Mouse (Mus musculus) testis, adult 2 months (tissue): ENCODE measurements around the gene Stx8. TPM values are rescaled to one million over a fixed set of nuclear protein-coding genes. Genes with fewer than 3 reads are reported as not detected.

Experiments used
- H3K27ac ChIP-seq: fragments of 200-500 bp; 2 replicates; pipeline ENCODE4 v1.5.1; 2012; ENCODE audit warnings: low read depth, low read length; ENCODE audit not compliant: control insufficient read depth, insufficient read depth
- H3K27me3 ChIP-seq: fragments of 200-500 bp; 2 replicates; pipeline ENCODE4 v1.6.1; 2012; ENCODE audit warnings: mild to moderate bottlenecking, low read length, moderate library complexity; ENCODE audit not compliant: control insufficient read depth, insufficient read depth
- H3K36me3 ChIP-seq: fragments of 200-500 bp; 2 replicates; pipeline ENCODE4 v1.6.1; 2012; ENCODE audit warnings: mild to moderate bottlenecking, low read length; ENCODE audit not compliant: control insufficient read depth, insufficient read depth
- H3K4me1 ChIP-seq: fragments of 200-500 bp; 2 replicates; pipeline ENCODE4 v1.6.1; 2012; ENCODE audit warnings: low read length; ENCODE audit not compliant: control insufficient read depth, insufficient read depth
- H3K4me3 ChIP-seq: fragments of 200-500 bp; 2 replicates; pipeline ENCODE4 v1.5.1; 2012; ENCODE audit warnings: low read depth, mild to moderate bottlenecking, low read length, moderate library complexity, mixed read lengths; ENCODE audit not compliant: control insufficient read depth
- CTCF ChIP-seq: fragments of 200-500 bp; IDR thresholded peaks from 2 replicates; pipeline ENCODE4 v1.5.1; 2012; ENCODE audit warnings: low read depth, mild to moderate bottlenecking, inconsistent platforms, low read length, moderate library complexity; ENCODE audit not compliant: control insufficient read depth, insufficient read depth, insufficient replicate concordance
- POLR2A ChIP-seq: fragments of 200-500 bp; IDR thresholded peaks from 2 replicates; pipeline ENCODE4 v1.6.1; 2012; ENCODE audit warnings: low read depth, mild to moderate bottlenecking, inconsistent platforms, low read length, moderate library complexity; ENCODE audit not compliant: control insufficient read depth
- polyA plus RNA-seq: library from polyadenylated mRNA; depleted of rRNA; stranded (reverse); fragments of >200 nt; gene quantifications from 2 replicates; pipeline ENCODE4 v1.2.3, GENCODE M21; 2012

Gene Stx8
- polyA plus RNA-seq, 1 experiment = 19.6 TPM

DNA sequence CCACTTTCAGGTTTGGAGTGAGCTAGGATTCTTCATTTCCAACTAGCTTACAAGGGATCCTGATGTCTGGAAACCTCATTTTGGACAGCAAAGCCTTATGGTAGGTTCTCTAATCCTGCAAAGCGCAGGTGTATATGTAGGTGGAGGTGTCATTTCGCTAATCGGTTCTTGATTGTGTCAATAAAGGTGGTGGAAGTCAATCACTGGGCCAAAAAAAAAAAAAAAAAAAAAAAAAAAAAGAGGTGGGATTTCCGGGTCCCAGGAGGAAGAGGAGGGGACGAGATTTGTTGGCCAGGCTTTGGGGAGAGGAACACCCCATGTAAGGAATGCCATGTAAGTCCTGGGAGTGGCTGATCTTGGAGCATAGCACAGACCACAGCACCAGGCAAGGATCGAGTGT, 11.6 kb upstream of the Stx8 start:
- Histone ChIP-seq H3K27ac (no peak overlapping the region), H3K36me3 (no peaks in the 10 kb centered on the region), H3K27me3 (no peaks in the 10 kb centered on the region), H3K4me3 (no peak overlapping the region), H3K4me1 (0 out of 2 replicates have a peak, but pooled peaks cover 2% of the 10 kb centered on the region)
- TF ChIP-seq CTCF = no peak
- TF ChIP-seq POLR2A = no peak

- TF ChIP-seq POLR2A = no peak
- TF ChIP-seq CTCF = peak; percentile 79; the same call in 1 of the 2 replicates
- no peak overlapping the region for H3K27ac ChIP-seq
Measured at GRCm38 (mm10) chr11:67964110-67964509, 1.9 kb upstream of the Stx8 start.

DNA sequence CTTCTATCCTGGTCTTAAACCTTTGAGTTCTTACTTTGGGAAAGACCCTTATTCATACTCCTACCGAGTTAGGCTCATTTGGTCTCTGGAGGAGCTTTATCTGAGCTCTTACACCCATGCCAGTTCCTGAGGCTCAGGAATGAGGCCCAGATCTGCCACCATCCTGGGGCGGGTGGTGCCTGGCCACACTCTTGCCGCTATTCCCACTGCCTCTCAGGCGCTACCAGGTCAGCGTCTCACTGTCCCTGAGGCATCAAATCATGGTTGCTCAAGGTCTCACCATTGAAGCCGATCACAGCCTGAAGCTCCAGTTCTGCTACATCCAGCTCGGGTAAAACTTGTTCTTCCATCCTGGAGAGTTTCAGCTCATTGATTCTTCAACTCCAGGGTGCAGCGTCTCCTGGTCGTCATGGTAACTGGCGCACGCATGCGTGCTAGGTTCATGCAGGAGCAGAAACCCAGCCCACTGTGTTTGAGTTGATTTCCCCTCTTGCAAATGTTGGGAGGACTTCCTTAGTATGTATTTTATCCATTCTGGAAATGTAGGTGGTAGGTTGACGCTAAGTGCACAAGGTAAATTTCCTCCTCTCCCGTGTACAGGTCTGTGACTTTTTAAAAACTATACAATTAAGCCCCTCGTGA, 630 bp upstream of the Stx8 start, which contains the start of gene Cfap52:
Cfap52 (minus strand) TSS at position 410 of the 642 bp plus-strand sequence.
- TF ChIP-seq POLR2A = peak; percentile 84
- TF ChIP-seq CTCF = no peak
- Histone ChIP-seq H3K27me3 (no peaks in the 10 kb centered on the region), H3K36me3 (no peaks in the 10 kb centered on the region), H3K27ac (peak within 1 kb of the TSS; percentile 51; the same call in 1 of the 2 replicates), H3K4me1 (peaks cover 6% of the 10 kb centered on the region), H3K4me3 (peak within 1 kb of the TSS; percentile 97)

More at GRCm38 (mm10) chr11:67964110-67964509, 1.9 kb upstream of the Stx8 start:
- peaks cover 6% of the 10 kb centered on the region for H3K4me1 ChIP-seq
- peak overlapping the region; percentile 97 for H3K4me3 ChIP-seq
- H3K36me3 ChIP-seq = no peaks in the 10 kb centered on the region
- no peaks in the 10 kb centered on the region for H3K27me3 ChIP-seq

DNA sequence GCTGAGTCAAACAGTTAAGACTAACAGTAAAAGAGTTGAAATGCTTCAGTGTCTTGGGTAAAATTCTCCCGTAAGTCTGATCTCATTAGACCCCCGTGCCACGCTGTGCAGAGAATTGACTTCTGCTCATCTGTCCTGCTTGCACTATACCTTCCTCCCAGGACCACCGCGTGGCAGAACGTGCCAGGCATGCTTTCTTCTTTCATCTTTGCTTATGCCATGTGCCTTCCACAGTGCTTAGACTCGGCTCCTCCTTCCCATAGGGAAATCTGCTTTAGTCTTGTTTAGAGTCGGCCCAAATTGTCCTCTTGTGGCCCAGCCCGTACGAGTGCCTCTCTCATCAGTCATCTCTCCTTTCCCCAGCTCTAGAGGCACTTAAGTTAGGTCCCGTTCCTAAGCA, 1.8 kb downstream of the Stx8 start:
- H3K36me3 ChIP-seq = no peaks in the 10 kb centered on the region
- H3K4me1 ChIP-seq = peaks cover 6% of the 10 kb centered on the region
- H3K27me3 ChIP-seq = no peaks in the 10 kb centered on the region
- no peak overlapping the region for H3K27ac ChIP-seq
- no peak for TF ChIP-seq CTCF
- no peak for TF ChIP-seq POLR2A
- H3K4me3 ChIP-seq = no peak overlapping the region

GRCm38 (mm10) chr11:67972606-67973005, 6.6 kb downstream of the Stx8 start:
- Histone ChIP-seq H3K4me3 (no peak overlapping the region), H3K36me3 (no peaks in the 10 kb centered on the region), H3K27me3 (no peaks in the 10 kb centered on the region), H3K4me1 (no peaks in the 10 kb centered on the region), H3K27ac (no peak overlapping the region)
- TF ChIP-seq POLR2A (no peak), CTCF (no peak)

- H3K4me3 ChIP-seq = no peak overlapping the region
Measured at GRCm38 (mm10) chr11:67973225-67973624, 7.2 kb downstream of the Stx8 start.

GRCm38 (mm10) chr11:67975252-67975651, 9.3 kb downstream of the Stx8 start:
- TF ChIP-seq CTCF = no peak
- TF ChIP-seq POLR2A = no peak
- no peak overlapping the region for H3K27ac ChIP-seq
- H3K27me3 ChIP-seq = no peaks in the 10 kb centered on the region
- H3K4me3 ChIP-seq = no peak overlapping the region
- H3K4me1 ChIP-seq = no peaks in the 10 kb centered on the region
- H3K36me3 ChIP-seq = no peaks in the 10 kb centered on the region

More at GRCm38 (mm10) chr11:67973225-67973624, 7.2 kb downstream of the Stx8 start:
- Histone ChIP-seq H3K4me1 (no peaks in the 10 kb centered on the region), H3K27me3 (no peaks in the 10 kb centered on the region), H3K27ac (no peak overlapping the region), H3K36me3 (no peaks in the 10 kb centered on the region)
- TF ChIP-seq POLR2A (no peak), CTCF (no peak)

GRCm38 (mm10) chr11:67983564-67983963, 17.6 kb downstream of the Stx8 start:
- H3K36me3 ChIP-seq = no peaks in the 10 kb centered on the region
- no peaks in the 10 kb centered on the region for H3K4me1 ChIP-seq
- no peak for TF ChIP-seq CTCF
- TF ChIP-seq POLR2A = no peak
- no peak overlapping the region for H3K27ac ChIP-seq
- H3K4me3 ChIP-seq = no peak overlapping the region
- no peaks in the 10 kb centered on the region for H3K27me3 ChIP-seq
